Mouse (Mus musculus) liver, adult (tissue): ENCODE results near the gene Ak9.
A peak's percentile ranks its signal among the peaks of the same experiment; 100 is the strongest.

Experiments
- GATA4 ChIP-seq: IDR thresholded peaks from 2 replicates; pipeline ENCODE4 v1.6.1; 2014; ENCODE audit warnings: mild to moderate bottlenecking, low read length; ENCODE audit not compliant: insufficient replicate concordance

Ak9 gene

GRCm38 (mm10) chr10:41295145-41295544, 8.6 kb upstream of the Ak9 start:
- TF ChIP-seq GATA4 = no peak

DNA sequence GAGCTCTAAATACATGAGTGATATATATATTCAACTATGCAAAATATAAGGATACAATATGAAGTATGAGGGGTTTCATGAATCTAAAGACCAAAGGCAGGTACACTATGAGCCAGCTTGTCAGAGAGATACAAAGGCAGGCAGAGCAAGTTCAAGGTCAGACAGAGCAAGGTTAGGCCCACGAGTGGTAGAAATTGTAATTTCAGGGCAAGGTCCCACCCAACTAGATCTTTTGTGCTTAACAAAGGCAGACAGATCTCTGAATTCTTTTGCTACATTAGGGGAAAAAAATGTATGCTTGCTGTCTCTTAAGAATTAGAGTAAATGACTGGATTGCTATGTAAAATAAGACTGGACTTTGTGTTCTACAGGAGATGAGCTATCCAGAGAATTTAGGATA, 3.6 kb upstream of the Ak9 start:
- TF ChIP-seq GATA4 = no peak

DNA sequence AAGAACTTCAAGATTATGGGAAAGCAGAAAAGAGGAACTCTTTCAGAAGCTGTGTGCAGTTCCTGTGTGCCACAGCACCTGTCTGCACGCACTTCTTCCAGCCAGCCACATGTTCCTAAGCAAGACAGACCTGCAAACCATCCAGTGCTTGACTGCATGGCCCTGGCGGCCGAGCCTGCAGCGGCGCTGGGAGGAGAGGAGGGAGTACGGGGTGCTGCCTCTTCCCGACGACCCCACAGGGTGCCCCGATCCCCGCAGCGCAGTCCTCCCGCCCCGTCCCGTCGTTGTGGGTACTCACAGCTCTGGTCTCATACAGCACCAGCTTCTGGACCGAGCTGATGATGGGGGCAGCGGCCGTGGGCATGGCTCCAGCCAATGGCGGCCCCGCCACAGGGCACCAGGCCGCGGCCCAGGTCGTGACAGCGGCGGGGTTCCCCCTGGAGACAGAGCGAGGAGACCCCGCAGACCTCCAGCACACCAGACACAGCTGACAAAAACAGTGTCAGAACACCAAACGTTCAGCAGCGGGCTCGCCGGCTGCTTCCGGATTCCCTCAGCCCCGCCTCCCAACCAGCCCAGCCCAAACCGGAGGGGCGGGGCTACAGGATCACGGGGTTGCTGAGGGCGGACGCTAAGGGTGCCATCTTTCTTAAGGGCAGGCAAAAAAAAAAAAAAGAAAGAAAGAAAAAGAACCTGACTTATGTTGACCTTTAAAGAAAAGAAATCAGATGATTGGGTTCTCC, 920 bp upstream of the Ak9 start, which contains the start of gene Fig4:
Fig4 (minus strand) TSS at position 572 of the 743 bp plus-strand sequence.
- no peak for TF ChIP-seq GATA4

DNA sequence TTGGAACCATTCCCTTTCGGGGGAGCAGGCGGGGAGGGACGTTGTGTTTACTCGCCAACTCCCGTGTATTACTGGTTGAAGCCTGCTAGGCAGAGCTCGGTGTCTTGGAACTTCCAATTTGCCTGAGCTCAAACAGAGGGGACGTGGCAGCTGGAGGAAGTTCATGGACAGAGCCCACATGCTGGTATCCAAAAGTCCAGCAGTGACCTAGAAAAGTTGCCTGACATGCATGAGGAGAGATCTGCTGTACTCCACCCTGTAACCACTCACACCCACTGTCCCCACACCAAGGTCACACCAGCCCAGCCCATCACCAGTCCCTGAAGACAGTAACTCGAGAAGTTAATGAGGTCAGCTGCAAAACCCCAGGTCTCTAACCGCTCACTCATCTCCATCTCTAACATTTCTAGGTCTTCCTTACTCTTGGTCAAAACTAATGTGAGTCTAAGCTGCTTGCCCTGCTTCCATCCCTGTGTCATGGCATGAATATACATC, 1.2 kb downstream of the Ak9 start:
- TF ChIP-seq GATA4 = no peak

DNA sequence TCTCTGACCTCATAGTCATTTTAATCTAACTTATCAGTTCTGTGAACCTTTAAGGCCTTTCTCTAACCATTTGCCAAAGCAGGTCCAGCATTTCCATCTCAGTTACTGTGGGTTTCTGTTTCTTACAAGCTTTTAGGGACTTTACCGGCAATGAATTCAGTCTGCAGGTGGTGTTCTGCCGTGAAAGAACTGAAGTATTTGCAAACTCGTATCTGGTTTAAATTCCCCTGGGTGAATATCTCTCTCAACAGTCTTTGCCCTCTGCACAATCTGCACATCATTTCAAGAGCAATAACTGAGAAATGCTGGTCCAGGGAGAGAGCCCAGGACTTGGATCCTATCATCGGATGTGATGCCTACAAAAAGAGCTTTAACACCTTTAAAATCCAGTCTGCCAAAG, 4.4 kb downstream of the Ak9 start:
- no peak for TF ChIP-seq GATA4

GRCm38 (mm10) chr10:41315866-41316265, 12.1 kb downstream of the Ak9 start:
- TF ChIP-seq GATA4 = no peak

GRCm38 (mm10) chr10:41332533-41333043, 28.8 kb downstream of the Ak9 start:
- no peak for TF ChIP-seq GATA4

GRCm38 (mm10) chr10:41341346-41341745, 37.6 kb downstream of the Ak9 start:
- TF ChIP-seq GATA4 = peak; percentile 95

DNA sequence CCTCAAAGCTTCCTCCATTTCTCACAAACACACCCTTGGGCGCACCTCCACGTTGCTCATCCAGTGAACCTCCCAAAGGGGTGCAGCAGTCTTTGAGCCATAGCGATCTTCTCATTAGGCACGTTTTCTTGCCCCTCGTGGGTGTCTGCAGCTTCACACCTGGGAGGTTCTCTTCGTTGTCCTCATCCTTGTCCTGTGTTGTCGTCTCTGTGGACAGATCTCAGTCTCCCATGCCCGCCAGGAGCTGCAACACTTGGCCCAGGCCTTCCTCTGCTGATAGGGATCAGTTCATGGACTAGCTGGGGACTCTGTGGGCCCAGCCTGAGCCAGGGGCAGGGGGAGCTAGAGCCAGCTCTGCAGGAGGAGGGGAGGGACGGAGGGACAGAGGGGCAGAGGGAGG, 61.3 kb downstream of the Ak9 start:
- TF ChIP-seq GATA4 = no peak

- TF ChIP-seq GATA4 = no peak
These were observed 76.7 kb downstream of the Ak9 start for GRCm38 (mm10) chr10:41380466-41380865.

DNA sequence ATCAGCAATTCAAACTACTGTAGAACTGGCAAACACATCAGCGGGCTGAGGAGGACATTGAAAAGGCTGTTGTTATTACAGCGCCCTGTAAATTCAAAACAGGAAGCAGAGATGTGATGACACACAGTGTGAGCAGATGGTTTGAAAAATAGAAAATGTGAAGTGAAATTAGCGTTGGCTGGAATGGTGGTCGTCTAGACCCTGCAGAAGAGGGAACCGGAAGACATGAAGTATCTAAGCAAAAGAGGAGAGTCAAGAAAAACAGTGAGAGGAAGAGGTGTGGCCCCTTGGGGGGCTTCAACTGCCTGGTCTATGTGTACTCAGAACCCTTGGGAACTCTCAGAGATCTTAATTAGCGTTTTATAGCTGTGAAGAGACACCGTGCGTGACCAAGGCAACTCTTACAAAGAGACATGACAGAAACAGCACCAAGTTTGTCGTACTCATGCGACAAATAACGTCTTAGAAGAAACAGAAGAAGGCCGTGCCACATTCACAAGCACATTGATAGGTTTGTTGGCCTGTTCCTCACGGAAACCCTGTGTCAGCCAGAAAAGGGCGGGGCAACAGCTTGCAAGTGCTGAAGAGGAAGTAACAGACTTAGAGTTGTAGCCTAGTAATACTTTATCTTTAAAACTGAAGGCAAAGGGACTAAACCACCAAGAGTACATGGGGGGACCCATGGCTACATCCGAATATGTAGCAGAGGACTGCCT, 81.9 kb downstream of the Ak9 start:
- TF ChIP-seq GATA4 = no peak

- no peak for TF ChIP-seq GATA4
These were observed 89.8 kb downstream of the Ak9 start for GRCm38 (mm10) chr10:41393555-41393954.

GRCm38 (mm10) chr10:41401097-41401496, 97.3 kb downstream of the Ak9 start:
- no peak for TF ChIP-seq GATA4

- TF ChIP-seq GATA4 = no peak
These were observed 99.6 kb downstream of the Ak9 start for GRCm38 (mm10) chr10:41403364-41403763.

DNA sequence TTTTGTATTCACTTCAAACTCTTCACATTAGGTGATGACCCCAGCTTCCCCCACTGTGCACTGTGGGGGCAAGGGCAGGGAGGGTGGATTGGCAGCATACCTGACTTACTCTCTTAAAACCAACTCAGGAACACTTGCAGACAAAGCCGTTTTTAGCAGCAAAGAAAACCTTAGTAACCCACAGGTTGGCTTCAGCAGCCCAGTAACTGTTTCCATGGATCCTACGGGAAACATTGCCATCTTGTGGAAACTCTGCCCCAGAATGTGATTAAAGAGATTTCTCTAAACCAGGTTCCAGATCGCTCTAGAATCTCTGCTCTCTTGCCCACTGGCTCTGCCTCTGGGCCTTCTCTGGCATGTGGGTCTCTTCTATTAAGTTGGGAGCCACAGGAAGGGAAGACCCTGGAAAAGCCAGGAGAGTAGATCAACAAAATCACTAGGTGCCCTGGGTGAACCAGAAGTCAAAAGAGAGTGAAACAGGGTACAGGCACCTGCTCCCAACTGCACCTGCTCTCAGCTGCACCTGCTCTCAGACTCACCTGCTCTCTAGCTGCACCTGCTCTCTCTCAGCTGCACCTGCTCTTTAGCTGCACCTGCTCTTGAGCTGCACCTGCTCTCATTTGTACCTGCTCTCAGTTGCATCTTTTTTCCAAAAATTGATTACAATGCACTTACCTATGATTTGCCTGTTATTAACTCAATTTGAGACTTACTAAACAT, 100.3 kb downstream of the Ak9 start:
- no peak for TF ChIP-seq GATA4
